Mouse (Mus musculus): ENCODE measurements around the gene Fam183b.
A peak's percentile ranks its signal among the peaks of the same experiment; 100 is the strongest.
"Not testable (repeated sequence)": the region's sequence is repeated elsewhere in the genome, so short reads cannot be mapped to it uniquely, and the experiment has no call there.

Gene Fam183b

DNA sequence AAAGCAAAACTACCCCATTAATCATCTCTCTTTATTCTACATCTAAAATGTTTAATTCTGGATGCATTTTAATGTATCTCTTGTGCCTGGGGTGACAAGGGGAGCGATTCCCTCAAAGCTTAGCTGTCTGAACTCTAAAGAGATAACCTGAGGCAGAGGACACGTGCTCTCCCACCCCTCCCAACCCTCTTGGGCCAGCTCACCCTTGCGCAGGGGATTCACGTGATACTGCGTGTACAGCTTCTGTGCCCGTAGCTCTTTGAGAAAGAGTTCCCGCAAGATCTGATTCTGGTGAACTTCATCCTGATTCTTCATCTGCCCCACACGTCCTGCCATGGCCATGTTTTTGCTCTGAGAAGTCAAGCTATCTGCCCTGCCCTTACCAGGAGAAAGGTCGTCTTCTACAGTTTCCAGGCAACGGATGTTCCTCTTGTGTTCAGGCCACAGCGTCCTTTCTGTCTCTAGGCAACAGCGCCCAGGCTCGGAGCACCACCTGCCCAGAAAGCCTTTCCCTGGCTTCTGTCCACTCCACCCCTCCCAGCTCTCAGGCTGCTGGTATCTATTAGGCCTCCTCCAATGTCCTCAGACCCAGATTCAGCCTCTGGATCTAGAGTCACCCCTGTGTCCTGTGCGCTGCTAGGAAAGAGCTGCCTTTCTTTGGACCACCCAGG is at the start of gene Fam183b:
Fam183b (minus strand) TSS at position 403 of the 671 bp plus-strand sequence.
- DNase-seq (ENCODE audit: low spot score in 2 of 2): no peak

GRCm38 (mm10) chr11:58849731-58850130 is 48.0 kb upstream of the Fam183b start:
- no peak for DNase-seq (ENCODE audit: low spot score in 2 of 2)

DNA sequence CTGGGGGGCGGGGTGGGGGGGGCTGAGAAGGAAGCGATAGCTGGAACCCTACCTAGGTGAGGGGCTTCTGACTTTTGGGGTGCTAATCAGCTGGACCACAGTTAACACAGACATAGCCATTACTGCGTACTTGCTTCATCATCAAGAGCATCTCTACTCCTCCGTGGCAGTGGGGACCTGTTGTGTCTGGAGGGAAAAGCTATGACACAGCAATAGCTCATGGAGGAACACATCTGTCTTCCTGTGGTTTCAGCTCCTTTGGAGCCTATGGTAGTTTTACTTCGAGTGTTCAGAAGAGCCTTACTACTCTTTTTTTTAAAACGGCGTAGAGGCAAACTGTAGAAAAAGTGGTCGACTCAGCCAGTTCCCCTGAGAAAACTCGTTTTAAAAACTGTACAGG is 45.9 kb upstream of the Fam183b start:
- no peak for DNase-seq (ENCODE audit: low spot score in 2 of 2)

DNA sequence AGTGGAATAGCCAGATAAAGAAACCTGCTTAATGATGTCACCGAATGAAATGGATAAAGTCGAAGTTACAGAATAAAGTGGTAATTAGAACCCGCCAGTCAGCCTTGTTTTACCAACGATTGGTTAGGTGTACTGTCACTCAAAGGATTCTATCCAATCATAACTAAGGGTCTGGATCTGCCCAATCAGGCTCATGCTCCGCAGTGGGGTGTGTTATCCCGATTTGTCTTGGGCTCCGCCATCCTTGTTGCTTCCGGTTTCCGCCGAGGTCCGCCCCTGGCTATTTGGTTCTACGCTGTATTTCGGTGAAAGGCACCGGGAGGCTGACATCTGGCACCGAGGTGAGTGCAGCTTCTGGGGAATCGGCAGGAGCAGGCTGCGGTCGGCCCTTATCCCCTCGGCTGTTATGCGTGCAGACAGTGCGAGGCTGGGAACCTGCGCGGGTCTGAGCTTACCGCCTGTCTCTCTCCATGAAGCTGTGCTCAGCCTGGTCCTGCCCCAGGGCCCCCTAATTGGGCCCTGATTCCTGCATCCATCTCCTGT is 45.2 kb upstream of the Fam183b start, which contains the start of gene Gm12258:
Gm12258 (plus strand) TSS at position 240 of the 543 bp plus-strand sequence.
- DNase-seq (ENCODE audit: low spot score in 2 of 2): peak; percentile 84 to 88

- DNase-seq (ENCODE audit: low spot score in 2 of 2): not testable (repeated sequence)
These were observed 37.2 kb upstream of the Fam183b start, which contains the start of gene Olfr311 for GRCm38 (mm10) chr11:58838951-58839350. Olfr311 (plus strand) TSS chr11:58839251.

DNA sequence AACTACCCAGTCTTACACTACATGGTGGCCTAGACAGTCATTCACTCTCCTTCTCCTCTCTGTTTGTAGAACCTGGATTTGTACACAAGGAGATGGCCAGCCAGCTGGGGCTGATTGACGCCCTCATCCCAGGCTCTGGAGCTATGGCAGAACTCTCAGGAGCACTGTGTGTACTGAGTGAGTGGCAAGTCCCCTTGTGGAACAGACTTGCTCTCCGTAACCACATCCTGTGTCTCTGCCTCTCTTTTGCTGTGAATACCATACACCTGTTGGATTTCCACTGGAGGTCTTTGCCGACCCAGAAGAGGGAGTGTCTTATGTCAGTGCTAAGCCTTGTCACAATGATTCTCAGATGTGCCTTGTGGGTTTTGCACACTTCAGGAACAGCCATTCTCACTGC is 30.8 kb upstream of the Fam183b start:
- not testable (repeated sequence) for DNase-seq (ENCODE audit: low spot score in 2 of 2)

GRCm38 (mm10) chr11:58829764-58830163 is 28.0 kb upstream of the Fam183b start:
- no peak for DNase-seq (ENCODE audit: low spot score in 2 of 2)

- not testable (repeated sequence) for DNase-seq (ENCODE audit: low spot score in 2 of 2)
These were observed 27.2 kb upstream of the Fam183b start, which contains the start of gene Olfr312 for GRCm38 (mm10) chr11:58828937-58829336. Olfr312 (plus strand) TSS chr11:58829237.

- no peak for DNase-seq (ENCODE audit: low spot score in 2 of 2)
These were observed 13.9 kb upstream of the Fam183b start for GRCm38 (mm10) chr11:58815676-58816075.

DNA sequence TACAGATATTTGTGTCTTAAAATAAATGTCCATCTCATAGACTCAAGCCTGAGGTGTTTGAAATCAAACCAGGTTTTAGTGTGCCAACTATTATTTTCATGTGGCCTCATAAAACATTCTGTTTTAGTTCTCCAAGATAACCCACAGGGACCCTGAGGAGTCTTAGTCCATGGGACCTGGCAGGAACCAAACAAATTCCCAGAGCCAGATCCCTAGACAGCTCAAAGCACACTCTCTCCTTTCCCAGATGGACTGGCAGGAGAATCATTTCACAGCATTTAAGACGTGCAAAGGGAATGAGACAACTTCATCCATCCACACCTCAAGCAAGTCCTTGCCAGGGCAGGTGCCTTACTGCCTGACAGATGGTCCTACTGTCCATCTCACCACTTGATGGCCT is 12.9 kb upstream of the Fam183b start, which contains the start of gene Olfr313:
Olfr313 (plus strand) TSS at position 301 of the 400 bp plus-strand sequence.
- DNase-seq (ENCODE audit: low spot score in 2 of 2): not testable (repeated sequence)

- no peak for DNase-seq (ENCODE audit: low spot score in 2 of 2)
These were observed 10.2 kb upstream of the Fam183b start for GRCm38 (mm10) chr11:58812001-58812400.

DNA sequence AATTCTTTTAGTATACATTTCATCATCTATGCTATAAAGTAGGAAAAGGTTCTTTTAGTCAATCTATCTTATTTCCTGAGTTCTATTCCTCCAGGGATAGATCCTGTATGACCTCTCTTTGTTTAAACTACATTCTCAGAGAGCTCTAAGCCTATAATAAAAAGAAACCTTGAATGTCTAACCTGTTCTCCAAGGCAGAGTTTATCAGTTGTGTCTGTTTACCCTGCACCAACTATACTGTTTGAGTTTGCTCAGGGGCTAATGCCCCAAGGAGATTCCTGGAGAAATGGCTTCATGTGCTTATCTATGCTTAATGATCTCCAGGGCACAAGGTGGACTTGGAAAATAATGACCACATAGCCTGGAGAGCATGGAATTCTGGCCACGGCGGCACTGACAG is 2.6 kb upstream of the Fam183b start:
- DNase-seq (ENCODE audit: low spot score in 2 of 2): no peak

GRCm38 (mm10) chr11:58803871-58804270 is 2.1 kb upstream of the Fam183b start:
- no peak for DNase-seq (ENCODE audit: low spot score in 2 of 2)

DNA sequence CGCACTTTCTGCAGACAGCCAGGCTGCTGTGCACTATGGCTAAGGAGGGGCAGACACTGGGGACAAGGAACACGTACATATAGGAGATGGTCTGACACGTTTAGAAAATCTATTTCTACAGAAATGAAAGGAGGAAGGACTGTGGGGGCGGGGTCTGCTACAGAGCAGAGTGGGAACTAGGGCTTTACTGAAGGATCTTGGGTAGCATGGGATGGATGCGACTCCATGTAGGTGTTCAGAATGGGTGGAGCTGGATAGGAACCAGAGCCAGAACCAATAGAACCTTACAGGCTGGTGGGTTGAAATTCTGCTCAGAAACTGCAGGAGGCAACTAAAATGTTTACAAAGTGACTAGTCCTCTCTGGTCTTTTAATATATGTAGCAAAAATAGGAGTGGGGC is 2.0 kb downstream of the Fam183b start:
- no peak for DNase-seq (ENCODE audit: low spot score in 2 of 2)

DNA sequence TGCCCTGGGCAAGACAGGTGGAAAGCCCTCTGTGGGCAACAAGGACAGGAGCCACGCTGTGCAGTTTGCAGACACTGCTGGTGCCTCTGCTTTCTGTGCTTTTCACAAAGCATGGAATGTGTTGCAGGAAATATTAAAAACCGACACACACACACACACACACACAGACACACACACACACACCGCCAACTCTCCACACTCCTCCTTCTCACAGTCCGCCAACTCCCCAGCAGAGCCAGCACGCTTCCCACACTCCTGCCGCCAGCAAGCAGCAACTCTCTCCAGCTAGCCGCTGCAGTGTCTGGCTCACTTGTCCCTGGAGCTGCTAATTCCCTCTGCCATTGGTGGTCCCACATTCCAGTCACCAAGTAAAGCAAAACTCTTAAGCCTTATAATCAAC is 4.9 kb downstream of the Fam183b start:
- no peak for DNase-seq (ENCODE audit: low spot score in 2 of 2)

GRCm38 (mm10) chr11:58795856-58796255 is 5.9 kb downstream of the Fam183b start:
- DNase-seq (ENCODE audit: low spot score in 2 of 2): no peak

DNA sequence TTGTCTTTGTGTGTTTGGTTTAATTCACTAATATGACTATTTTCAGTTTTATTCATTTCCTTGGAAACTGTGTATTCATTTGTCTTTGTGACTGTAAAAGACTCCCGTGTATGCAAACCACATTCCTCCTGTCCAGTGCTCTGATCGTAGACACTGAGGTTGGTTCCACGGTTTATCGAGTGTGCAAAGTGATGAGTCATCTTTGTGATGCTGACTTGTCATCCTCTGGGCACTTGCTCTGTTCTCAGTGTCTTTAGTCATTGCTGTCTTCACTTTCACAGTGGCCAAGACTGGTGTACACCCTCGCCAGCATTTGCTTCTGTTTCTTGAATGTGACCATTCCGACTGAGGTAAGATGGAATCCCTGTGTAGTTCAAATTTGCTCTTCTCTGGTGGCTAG is 11.1 kb downstream of the Fam183b start:
- DNase-seq (ENCODE audit: low spot score in 2 of 2): no peak

DNA sequence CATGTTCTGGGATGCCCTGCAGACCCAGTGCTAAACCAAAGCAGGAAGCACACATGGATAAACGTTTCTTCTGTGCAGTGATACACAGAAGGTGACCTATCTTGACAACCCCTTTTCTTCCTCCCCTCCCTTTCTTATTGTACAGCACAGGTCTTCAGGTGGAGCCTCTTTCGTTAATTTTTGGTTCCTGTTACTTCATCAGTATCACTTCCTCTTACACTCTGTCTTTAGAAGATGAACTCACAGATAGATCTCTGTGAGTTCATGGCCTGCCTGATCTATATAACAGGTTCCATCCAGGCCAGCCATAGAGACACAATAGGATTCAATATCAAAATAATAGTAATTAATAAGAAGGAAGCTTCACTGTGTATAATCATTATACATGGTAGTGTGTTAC is 11.7 kb downstream of the Fam183b start:
- DNase-seq (ENCODE audit: low spot score in 2 of 2): no peak

- DNase-seq (ENCODE audit: low spot score in 2 of 2): peak in 1 of 2 experiments; percentile 49
These were observed 12.2 kb downstream of the Fam183b start for GRCm38 (mm10) chr11:58789532-58789931.

- no peak for DNase-seq (ENCODE audit: low spot score in 2 of 2)
These were observed 13.4 kb downstream of the Fam183b start for GRCm38 (mm10) chr11:58788346-58788745.

- DNase-seq (ENCODE audit: low spot score in 2 of 2): no peak
These were observed 14.1 kb downstream of the Fam183b start for GRCm38 (mm10) chr11:58787651-58788050.

- peak in 1 of 2 experiments; percentile 20 for DNase-seq (ENCODE audit: low spot score in 2 of 2)
These were observed 17.6 kb downstream of the Fam183b start for GRCm38 (mm10) chr11:58784182-58784581.

DNA sequence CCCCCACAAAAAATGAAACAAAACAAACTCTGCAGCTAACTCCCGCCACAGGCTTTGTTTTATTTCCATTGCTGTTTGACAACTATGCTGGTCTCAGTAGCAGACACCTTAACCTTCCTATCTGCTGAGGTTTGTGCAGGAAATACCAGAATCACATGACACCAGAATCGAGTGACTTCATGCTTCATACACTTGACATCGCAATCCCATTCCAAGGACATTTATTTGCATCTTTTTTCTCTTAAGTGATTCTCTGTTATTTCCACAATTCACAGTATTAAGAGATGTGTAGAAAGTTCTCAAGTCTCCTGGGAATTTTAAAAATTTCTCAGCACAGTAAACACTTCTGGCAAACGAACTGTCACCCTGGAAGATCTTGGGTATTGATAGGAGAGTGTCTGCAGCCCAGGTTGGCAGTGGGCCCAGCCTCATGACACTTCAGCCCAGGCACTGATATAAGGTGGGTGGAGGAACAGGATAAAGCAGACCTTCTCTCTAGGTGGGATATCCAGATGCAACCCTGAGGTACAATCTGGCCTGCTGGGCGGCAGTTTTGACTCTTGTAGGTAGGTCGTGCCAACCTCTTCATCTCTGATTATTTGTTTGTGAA is 19.2 kb downstream of the Fam183b start, which contains the start of gene Olfr314:
Olfr314 (plus strand) TSS at position 473 of the 610 bp plus-strand sequence.
- DNase-seq (ENCODE audit: low spot score in 2 of 2): no peak
